Mouse (Mus musculus): ENCODE measurements around the gene Kmo.

Kmo gene

DNA sequence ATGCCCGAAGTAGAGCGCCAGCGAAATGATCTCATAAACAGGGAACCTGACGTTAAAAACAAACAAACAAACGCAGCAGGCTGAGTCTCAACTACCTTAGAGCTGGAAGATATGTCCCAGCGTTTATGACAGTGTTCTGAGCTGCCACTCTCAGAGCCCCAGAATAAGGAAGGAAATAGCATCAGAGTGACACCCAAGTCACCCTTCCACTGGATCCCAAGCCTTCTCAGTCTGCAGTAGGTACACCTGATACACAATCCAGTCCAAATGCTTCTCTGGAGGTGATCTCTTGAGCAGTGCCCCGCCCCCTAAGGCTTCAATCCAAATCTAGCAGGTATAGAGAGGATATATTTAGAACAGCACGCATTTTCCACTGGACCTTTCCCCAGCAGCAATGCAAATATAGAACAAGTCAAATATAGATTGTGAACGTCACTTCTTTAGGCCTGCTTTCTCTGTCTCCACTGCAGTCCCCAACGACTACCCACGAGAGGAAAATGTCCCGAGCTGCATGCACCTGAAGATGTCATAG, 73.3 kb downstream of the Kmo start:
- DNase-seq (ENCODE audit: low spot score in 2 of 2), result no peak

GRCm38 (mm10) chr1:175698293-175698692, 78.1 kb downstream of the Kmo start, which contains the start of gene Wdr64:
Gene Wdr64, plus strand, starts transcription at chr1:175698593.
- no peak for DNase-seq (ENCODE audit: low spot score in 2 of 2)

- no peak for DNase-seq (ENCODE audit: low spot score in 2 of 2)
Measured at GRCm38 (mm10) chr1:175699375-175699774, 79.2 kb downstream of the Kmo start.

- no peak for DNase-seq (ENCODE audit: low spot score in 2 of 2)
Measured at GRCm38 (mm10) chr1:175699796-175700195, 79.6 kb downstream of the Kmo start.

GRCm38 (mm10) chr1:175701145-175701544, 81.0 kb downstream of the Kmo start:
- no peak for DNase-seq (ENCODE audit: low spot score in 2 of 2)

- no peak for DNase-seq (ENCODE audit: low spot score in 2 of 2)
Measured at GRCm38 (mm10) chr1:175707599-175707998, 87.4 kb downstream of the Kmo start.

- DNase-seq (ENCODE audit: low spot score in 2 of 2), result no peak
Measured at GRCm38 (mm10) chr1:175708013-175708412, 87.8 kb downstream of the Kmo start.

Data from urinary bladder, postnatal 36 days (tissue).